Mouse (Mus musculus) heart, embryonic 15.5 days (tissue): Measurements from ENCODE around the gene Tmem38a. TPM values are rescaled to one million over a fixed set of nuclear protein-coding genes. Genes with fewer than 3 reads are reported as not detected.
A peak's percentile ranks its signal among the peaks of the same experiment; 100 is the strongest.

ENCODE experiments used
- ATAC-seq: fragments of 200-750 bp; cut with Nextera tagmentation; replicated peaks from 2 replicates; pipeline ENCODE4 v1.8.0; 2017; ENCODE audit warnings: low read depth, moderate TSS enrichment; ENCODE audit not compliant: insufficient number of reproducible peaks, insufficient read depth, low FRiP score
- H3K27ac ChIP-seq: fragments of 300-500 bp; sonication (generic); 2 replicates; pipeline ENCODE4 v1.5.1; 2015; ENCODE audit warnings: mild to moderate bottlenecking, inconsistent platforms
- H3K27me3 ChIP-seq: fragments of 300-500 bp; sonication (generic); 2 replicates; pipeline ENCODE4 v1.6.1; 2015; ENCODE audit warnings: inconsistent platforms
- H3K36me3 ChIP-seq: fragments of 300-500 bp; sonication (generic); 2 replicates; pipeline ENCODE4 v1.6.1; 2015; ENCODE audit warnings: mild to moderate bottlenecking, inconsistent platforms
- H3K4me1 ChIP-seq: fragments of 300-500 bp; sonication (generic); replicated peaks from 2 replicates; pipeline ENCODE4 v1.6.1; 2015; ENCODE audit warnings: inconsistent platforms
- H3K4me2 ChIP-seq: fragments of 300-500 bp; sonication (generic); 2 replicates; pipeline ENCODE4 v1.6.1; 2015; ENCODE audit warnings: inconsistent platforms, mild to moderate bottlenecking, moderate library complexity
- H3K4me3 ChIP-seq: fragments of 300-500 bp; sonication (generic); 2 replicates; pipeline ENCODE4 v1.5.1; 2015; ENCODE audit warnings: mild to moderate bottlenecking, inconsistent platforms
- H3K9ac ChIP-seq: fragments of 300-500 bp; sonication (generic); 2 replicates; pipeline ENCODE4 v1.6.1; 2015; ENCODE audit warnings: mild to moderate bottlenecking, inconsistent platforms
- H3K9me3 ChIP-seq: fragments of 300-500 bp; sonication (generic); replicated peaks from 2 replicates; pipeline ENCODE4 v1.6.1; 2016; ENCODE audit warnings: inconsistent platforms
- WGBS: fragments of 180-500 bp; shearing (Covaris S2); methylation state at CpG from one replicate; pipeline ENCODE4 v1.1.7; 2015; ENCODE audit warnings: mixed read lengths; 5-methylcytosine and 5-hydroxymethylcytosine counted together
- polyA plus RNA-seq: library from polyadenylated mRNA; unstranded; fragments of >200 nt; fragmentation: Nextera tagmentation; extraction: Ambion mirVana; gene quantifications from 2 replicates; pipeline ENCODE4 v1.2.1, GENCODE M21; 2015

Gene Tmem38a
- polyA plus RNA-seq = 87.4 and 91.5 TPM in 2 replicates

GRCm38 (mm10) chr8:72571611-72572473 is at the start of gene Tmem38a:
TSS of gene Tmem38a (plus strand) at chr8:72572055.
- peak; percentile 51 for ATAC-seq
- H3K36me3 ChIP-seq = peaks cover 25% of the 10 kb centered on the region
- peak within 1 kb of the TSS; percentile 70 for H3K4me2 ChIP-seq
- H3K4me1 ChIP-seq = peaks cover 26% of the 10 kb centered on the region
- no peaks in the 10 kb centered on the region for H3K9me3 ChIP-seq
- WGBS = under 1% methylated on average over 43 of the region's 45 CpGs
- H3K27ac ChIP-seq = peak within 1 kb of the TSS; percentile 97
- peak within 1 kb of the TSS; percentile 62 for H3K4me3 ChIP-seq
- peak within 1 kb of the TSS; percentile 72 for H3K9ac ChIP-seq
- H3K27me3 ChIP-seq = no peaks in the 10 kb centered on the region

GRCm38 (mm10) chr8:72532103-72532502 is 39.8 kb upstream of the Tmem38a start:
- no peaks in the 10 kb centered on the region for H3K27me3 ChIP-seq
- H3K4me1 ChIP-seq = peaks cover 5% of the 10 kb centered on the region
- ATAC-seq = no peak
- WGBS = 56% methylated on average over 1 of the region's 1 CpGs
- H3K9ac ChIP-seq = no peak overlapping the region
- H3K9me3 ChIP-seq = no peaks in the 10 kb centered on the region
- H3K4me3 ChIP-seq = no peak overlapping the region
- no peak overlapping the region for H3K4me2 ChIP-seq
- H3K27ac ChIP-seq = no peak overlapping the region
- no peaks in the 10 kb centered on the region for H3K36me3 ChIP-seq

GRCm38 (mm10) chr8:72534888-72535287 is 37.0 kb upstream of the Tmem38a start:
- Histone ChIP-seq H3K36me3 (no peaks in the 10 kb centered on the region), H3K4me2 (no peak overlapping the region), H3K4me3 (no peak overlapping the region), H3K9ac (no peak overlapping the region), H3K4me1 (peaks cover 9% of the 10 kb centered on the region), H3K27me3 (no peaks in the 10 kb centered on the region), H3K9me3 (no peaks in the 10 kb centered on the region), H3K27ac (no peak overlapping the region)
- ATAC-seq = no peak
- 91% methylated on average over 3 of the region's 3 CpGs for WGBS

GRCm38 (mm10) chr8:72539234-72539633 is 32.6 kb upstream of the Tmem38a start:
- Histone ChIP-seq H3K4me1 (peaks cover 7% of the 10 kb centered on the region; the same call in 1 of the 2 replicates), H3K9ac (no peak overlapping the region), H3K4me2 (no peak overlapping the region), H3K27ac (no peak overlapping the region), H3K4me3 (no peak overlapping the region), H3K36me3 (peaks cover 4% of the 10 kb centered on the region; the same call in 1 of the 2 replicates), H3K9me3 (no peaks in the 10 kb centered on the region), H3K27me3 (no peaks in the 10 kb centered on the region)
- no peak for ATAC-seq

GRCm38 (mm10) chr8:72547122-72547801 is 24.6 kb upstream of the Tmem38a start:
- H3K4me3 ChIP-seq = peak overlapping the region; percentile 89
- H3K9ac ChIP-seq = peak overlapping the region; percentile 99
- 0 out of 2 replicates have a peak, but pooled peaks have one; percentile 0 for ATAC-seq
- WGBS = 2% methylated on average over 27 of the region's 27 CpGs
- no peaks in the 10 kb centered on the region for H3K9me3 ChIP-seq
- peak overlapping the region; percentile 94 for H3K4me2 ChIP-seq
- peaks cover 33% of the 10 kb centered on the region for H3K4me1 ChIP-seq
- H3K36me3 ChIP-seq = peaks cover 5% of the 10 kb centered on the region; the same call in 1 of the 2 replicates
- peak overlapping the region; percentile 98 for H3K27ac ChIP-seq
- no peaks in the 10 kb centered on the region for H3K27me3 ChIP-seq

- ATAC-seq = peak; percentile 95
- peaks cover 30% of the 10 kb centered on the region for H3K4me1 ChIP-seq
- H3K9ac ChIP-seq = peak within 1 kb of the TSS; percentile 99
- H3K27me3 ChIP-seq = no peaks in the 10 kb centered on the region
- H3K4me2 ChIP-seq = peak within 1 kb of the TSS; percentile 94
- H3K4me3 ChIP-seq = peak within 1 kb of the TSS; percentile 89
- H3K36me3 ChIP-seq = peaks cover 5% of the 10 kb centered on the region; the same call in 1 of the 2 replicates
- WGBS = under 1% methylated on average over 84 of the region's 92 CpGs
- H3K27ac ChIP-seq = peak within 1 kb of the TSS; percentile 98
- H3K9me3 ChIP-seq = no peaks in the 10 kb centered on the region
These were observed 23.8 kb upstream of the Tmem38a start, which contains the start of gene Med26 for GRCm38 (mm10) chr8:72547802-72548643. TSS of gene Med26 (minus strand) at chr8:72548270.

GRCm38 (mm10) chr8:72548644-72549313 is 23.1 kb upstream of the Tmem38a start:
- peak overlapping the region; percentile 87 for H3K9ac ChIP-seq

GRCm38 (mm10) chr8:72549314-72549892 is 22.5 kb upstream of the Tmem38a start:
- H3K9ac ChIP-seq = peak overlapping the region; percentile 87
- peaks cover 30% of the 10 kb centered on the region for H3K4me1 ChIP-seq
- no peak for ATAC-seq
- H3K27ac ChIP-seq = peak overlapping the region; percentile 98
- peak overlapping the region; percentile 94 for H3K4me2 ChIP-seq
- WGBS = 4% methylated on average over 5 of the region's 5 CpGs
- H3K9me3 ChIP-seq = no peaks in the 10 kb centered on the region
- peak overlapping the region; percentile 89 for H3K4me3 ChIP-seq
- H3K27me3 ChIP-seq = no peaks in the 10 kb centered on the region
- no peaks in the 10 kb centered on the region for H3K36me3 ChIP-seq

More at GRCm38 (mm10) chr8:72548644-72549313, 23.1 kb upstream of the Tmem38a start:
- H3K9me3 ChIP-seq = no peaks in the 10 kb centered on the region
- peak; percentile 55 for ATAC-seq
- peaks cover 5% of the 10 kb centered on the region; the same call in 1 of the 2 replicates for H3K36me3 ChIP-seq
- H3K4me3 ChIP-seq = peak overlapping the region; percentile 89
- H3K27me3 ChIP-seq = no peaks in the 10 kb centered on the region
- WGBS = under 1% methylated on average over 45 of the region's 45 CpGs
- H3K4me2 ChIP-seq = peak overlapping the region; percentile 94
- peak overlapping the region; percentile 98 for H3K27ac ChIP-seq
- H3K4me1 ChIP-seq = peaks cover 30% of the 10 kb centered on the region

- peaks cover 16% of the 10 kb centered on the region for H3K36me3 ChIP-seq
- H3K4me2 ChIP-seq = no peak overlapping the region
- 61% methylated on average over 4 of the region's 4 CpGs for WGBS
- H3K4me1 ChIP-seq = no peaks in the 10 kb centered on the region
- no peak overlapping the region for H3K4me3 ChIP-seq
- ATAC-seq = no peak
- no peak overlapping the region for H3K27ac ChIP-seq
- no peak overlapping the region for H3K9ac ChIP-seq
- no peaks in the 10 kb centered on the region for H3K27me3 ChIP-seq
- H3K9me3 ChIP-seq = no peaks in the 10 kb centered on the region
These were observed 16.1 kb upstream of the Tmem38a start for GRCm38 (mm10) chr8:72555770-72556169.

GRCm38 (mm10) chr8:72561111-72561689 is 10.7 kb upstream of the Tmem38a start:
- Histone ChIP-seq H3K4me2 (no peak overlapping the region), H3K9ac (no peak overlapping the region), H3K36me3 (peaks cover 39% of the 10 kb centered on the region), H3K4me3 (no peak overlapping the region), H3K27ac (peak overlapping the region; percentile 70), H3K27me3 (no peaks in the 10 kb centered on the region), H3K9me3 (no peaks in the 10 kb centered on the region), H3K4me1 (peaks cover 19% of the 10 kb centered on the region)
- 43% methylated on average over 1 of the region's 1 CpGs for WGBS
- 0 out of 2 replicates have a peak, but pooled peaks have one; percentile 31 for ATAC-seq
